Mouse (Mus musculus) bone marrow, adult 2 months (tissue): ENCODE measurements around the gene Calm2. TPM values are rescaled to one million over a fixed set of nuclear protein-coding genes. Genes with fewer than 3 reads are reported as not detected.

Experiments
- H3K27ac ChIP-seq: fragments of 200-500 bp; 2 replicates; pipeline ENCODE4 v1.5.1; 2012; ENCODE audit warnings: low read depth, mild to moderate bottlenecking, control low read depth, inconsistent platforms, low read length; ENCODE audit not compliant: control insufficient read depth, poor library complexity, insufficient read depth
- H3K4me1 ChIP-seq: fragments of 200-500 bp; 2 replicates; pipeline ENCODE4 v1.6.1; 2011; ENCODE audit warnings: low read length; ENCODE audit not compliant: control insufficient read depth, insufficient read depth
- H3K4me3 ChIP-seq: fragments of 200-500 bp; replicated peaks from 2 replicates; pipeline ENCODE3; 2011; ENCODE audit warnings: mild to moderate bottlenecking, low read depth, low read length, control low read depth; ENCODE audit not compliant: control insufficient read depth
- CTCF ChIP-seq: fragments of 200-500 bp; IDR thresholded peaks from 2 replicates; pipeline ENCODE4 v1.5.1; 2011; ENCODE audit warnings: low read length, control low read depth; ENCODE audit not compliant: control insufficient read depth, insufficient read depth
- POLR2A ChIP-seq: fragments of 200-500 bp; IDR thresholded peaks from 2 replicates; pipeline ENCODE4 v1.6.1; 2011; ENCODE audit warnings: low read depth, mild to moderate bottlenecking, control low read depth, low read length, borderline replicate concordance; ENCODE audit not compliant: control insufficient read depth
- WGBS: fragments of 180-500 bp; shearing (Covaris S2); methylation state at CpG from one replicate; pipeline ENCODE4 v1.1.7; 2018; 5-methylcytosine and 5-hydroxymethylcytosine counted together
- polyA plus RNA-seq: library from polyadenylated mRNA; stranded (reverse); fragments of >200 nt; gene quantifications from 2 replicates; pipeline ENCODE4 v1.2.4, GENCODE M21; 2011; ENCODE audit warnings: low replicate concordance; ENCODE audit not compliant: missing spikeins, insufficient read depth, insufficient read length

Calm2 gene
- 210 and 304 TPM in 2 replicates for polyA plus RNA-seq

DNA sequence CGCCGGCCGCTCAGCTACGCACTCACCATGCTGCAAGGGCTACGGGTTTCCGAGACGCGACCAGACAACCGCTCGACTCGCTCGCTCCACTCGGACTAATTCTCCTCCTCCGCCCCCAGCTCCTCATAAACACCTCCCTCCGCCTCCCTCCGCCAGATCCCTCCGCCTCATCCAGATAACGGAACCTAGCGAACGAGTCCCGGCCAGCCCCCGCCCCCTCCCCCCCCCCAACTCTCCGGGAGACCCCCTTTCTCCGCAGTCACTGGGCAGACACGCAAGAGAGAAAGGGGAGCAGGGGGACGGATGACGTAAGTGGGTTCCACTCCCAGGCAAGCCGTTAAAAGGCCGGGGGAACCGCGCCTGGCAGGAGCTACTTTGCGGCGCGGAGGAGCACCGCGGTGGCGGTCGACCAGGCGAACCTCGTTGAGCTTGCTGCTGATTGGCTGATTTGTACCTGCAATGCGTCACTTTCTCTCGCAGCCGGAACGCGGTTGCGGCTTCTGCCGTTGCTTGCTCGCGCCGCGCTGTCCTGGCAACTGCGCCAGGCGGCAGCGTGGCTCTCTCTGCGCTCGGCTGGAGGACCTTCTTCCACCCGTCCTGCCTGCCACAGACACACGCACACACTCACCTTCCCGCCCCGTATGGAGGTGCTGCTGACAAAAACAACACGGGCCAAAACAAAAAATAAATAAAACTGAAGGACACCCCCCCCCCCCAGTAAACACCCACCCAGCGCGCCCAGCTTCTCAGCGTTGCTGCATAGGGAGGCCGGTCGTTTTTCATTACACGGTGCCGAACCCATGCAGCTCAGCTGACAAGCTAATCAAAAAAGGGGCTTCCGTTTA is at the start of gene Calm2:
Calm2 (minus strand) TSS at position 169 of the 845 bp plus-strand sequence.
- H3K27ac ChIP-seq = peak within 1 kb of the TSS; percentile 97
- under 1% methylated on average over 69 of the region's 69 CpGs for WGBS
- H3K4me1 ChIP-seq = peaks cover 3% of the 10 kb centered on the region; the same call in 1 of the 2 replicates
- peak within 1 kb of the TSS; percentile 59 for H3K4me3 ChIP-seq
- TF ChIP-seq POLR2A = peak; percentile 100
- TF ChIP-seq CTCF = peak; percentile 19; the same call in 1 of the 2 replicates

DNA sequence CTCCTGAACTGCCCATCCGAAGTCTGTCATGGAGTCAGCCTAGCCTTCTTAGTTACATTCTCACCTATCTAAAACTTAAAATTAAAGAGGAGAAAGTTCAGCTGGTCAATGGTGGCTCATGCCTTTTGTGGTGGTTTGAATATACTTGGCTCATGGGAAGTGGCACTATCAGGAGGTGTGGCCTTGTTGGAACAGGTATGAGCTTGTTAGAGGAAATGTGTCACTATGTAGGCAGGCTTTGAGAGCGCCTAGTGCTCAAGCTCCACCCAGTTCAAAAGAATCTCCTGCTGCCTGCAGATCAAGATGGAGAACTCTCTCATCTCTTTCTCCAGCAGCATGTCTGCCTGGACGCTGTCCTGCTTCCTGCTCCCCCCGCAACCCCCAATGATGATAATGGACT is 48.8 kb upstream of the Calm2 start:
- no peaks in the 10 kb centered on the region for H3K4me1 ChIP-seq
- TF ChIP-seq POLR2A = no peak
- no peak for TF ChIP-seq CTCF
- no peak overlapping the region for H3K27ac ChIP-seq
- WGBS = 80% methylated on average over 4 of the region's 4 CpGs
- H3K4me3 ChIP-seq = no peak overlapping the region

DNA sequence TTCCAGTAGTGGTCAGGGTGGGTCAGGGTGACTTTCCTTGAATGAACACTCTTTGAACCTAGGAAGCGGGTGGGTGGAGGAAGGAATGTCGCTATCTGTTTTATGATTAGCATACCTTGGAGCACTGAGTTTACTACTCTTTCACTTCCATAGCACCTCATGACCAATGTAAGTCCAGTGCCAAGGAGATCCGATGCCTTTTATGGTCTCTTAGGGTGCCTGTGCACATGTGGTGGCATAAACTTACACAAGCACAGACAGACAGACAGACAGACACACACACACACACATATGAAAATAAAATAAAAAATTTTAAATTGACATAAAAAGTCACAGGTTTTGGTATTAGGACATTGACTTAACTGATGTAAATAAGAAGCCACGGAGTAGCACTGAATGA is 47.6 kb upstream of the Calm2 start:
- Histone ChIP-seq H3K27ac (no peak overlapping the region), H3K4me3 (no peak overlapping the region), H3K4me1 (no peaks in the 10 kb centered on the region)
- no peak for TF ChIP-seq CTCF
- TF ChIP-seq POLR2A = no peak
- WGBS = 90% methylated on average over 4 of the region's 4 CpGs

DNA sequence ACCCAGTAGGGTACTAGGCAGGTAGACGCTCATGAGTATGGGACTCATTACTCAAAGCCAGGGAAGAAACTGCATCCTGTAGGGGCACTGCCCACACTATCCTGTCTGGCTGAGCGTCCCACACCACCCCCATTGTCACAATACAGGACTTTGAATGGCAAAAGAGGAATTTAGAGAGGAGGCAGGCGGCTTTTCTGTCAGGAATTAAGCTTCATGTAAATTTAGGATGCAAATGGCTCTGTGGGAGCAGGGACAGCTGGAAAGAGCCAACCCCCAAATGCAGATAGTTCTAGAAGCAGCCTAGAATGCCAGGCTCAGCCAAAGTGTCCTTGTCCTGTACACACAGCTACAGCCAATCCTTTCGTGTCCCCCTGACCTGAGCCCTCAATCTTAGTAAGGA is 45.6 kb upstream of the Calm2 start:
- Histone ChIP-seq H3K4me3 (no peak overlapping the region), H3K4me1 (no peaks in the 10 kb centered on the region), H3K27ac (no peak overlapping the region)
- 81% methylated on average over 4 of the region's 4 CpGs for WGBS
- TF ChIP-seq CTCF (no peak), POLR2A (no peak)

DNA sequence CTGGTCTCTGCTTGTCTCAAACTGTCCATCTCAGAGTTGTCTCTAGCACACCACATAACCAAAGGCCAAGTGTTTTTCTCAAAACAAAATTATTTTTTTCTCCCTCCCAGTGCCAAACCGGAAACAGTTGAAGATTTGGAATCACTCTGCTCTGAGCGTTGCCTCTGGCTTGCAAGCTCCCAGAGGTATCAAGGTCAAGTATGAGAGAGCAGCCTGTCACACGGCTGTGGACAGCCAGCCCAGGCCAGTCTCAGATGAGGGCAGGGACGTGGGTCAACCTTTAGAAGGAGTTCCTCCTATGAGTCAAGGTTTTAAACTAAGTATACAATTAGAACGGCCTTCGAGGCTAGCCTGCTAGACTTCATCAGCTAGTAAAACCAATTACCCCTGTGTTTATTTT is 43.6 kb upstream of the Calm2 start:
- 75% methylated on average over 6 of the region's 6 CpGs for WGBS
- Histone ChIP-seq H3K27ac (no peak overlapping the region), H3K4me1 (no peaks in the 10 kb centered on the region), H3K4me3 (no peak overlapping the region)
- TF ChIP-seq CTCF (no peak), POLR2A (no peak)

DNA sequence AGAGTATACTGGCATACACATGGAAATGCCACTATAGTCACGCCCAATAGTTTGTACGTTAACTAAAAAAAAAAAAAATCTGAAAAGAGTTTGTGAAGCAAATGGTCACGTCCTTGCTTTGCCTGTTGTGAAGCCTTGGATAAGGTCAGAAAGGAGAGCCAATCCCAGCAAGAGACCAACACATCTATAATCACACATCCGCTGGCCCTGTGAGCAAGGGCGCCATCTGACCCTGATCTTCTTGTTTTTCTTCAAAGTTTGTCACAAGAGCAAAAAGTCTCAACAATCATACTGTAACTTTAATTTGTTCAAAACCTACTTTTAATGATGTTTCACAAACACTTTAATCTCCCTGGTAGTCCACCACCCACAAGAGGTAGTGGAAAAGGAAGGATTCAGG is 39.0 kb upstream of the Calm2 start:
- H3K4me1 ChIP-seq = no peaks in the 10 kb centered on the region
- no peak overlapping the region for H3K4me3 ChIP-seq
- 89% methylated on average over 5 of the region's 5 CpGs for WGBS
- TF ChIP-seq CTCF = no peak
- no peak for TF ChIP-seq POLR2A
- no peak overlapping the region for H3K27ac ChIP-seq

DNA sequence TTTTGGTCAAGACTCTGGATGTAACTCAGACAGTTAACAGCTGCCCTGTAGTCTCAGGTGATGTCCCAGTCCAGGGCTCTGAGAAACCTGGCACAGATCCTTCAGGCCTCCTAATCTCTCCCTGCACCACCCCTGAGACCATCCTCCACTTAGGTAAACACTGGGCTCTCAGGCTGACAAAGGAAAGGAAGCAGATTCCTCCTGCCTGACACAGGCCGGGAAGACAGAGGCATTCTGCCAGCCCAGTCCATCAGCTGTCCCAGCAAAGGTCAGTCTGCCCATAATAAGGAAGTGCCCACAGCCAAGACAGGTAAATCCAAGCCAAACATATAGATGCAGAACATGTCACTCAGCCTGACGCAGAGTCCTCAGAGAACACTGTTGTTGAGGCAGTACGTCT is 36.1 kb upstream of the Calm2 start:
- Histone ChIP-seq H3K27ac (no peak overlapping the region), H3K4me1 (no peaks in the 10 kb centered on the region), H3K4me3 (no peak overlapping the region)
- WGBS = 82% methylated on average over 3 of the region's 3 CpGs
- no peak for TF ChIP-seq POLR2A
- TF ChIP-seq CTCF = no peak

DNA sequence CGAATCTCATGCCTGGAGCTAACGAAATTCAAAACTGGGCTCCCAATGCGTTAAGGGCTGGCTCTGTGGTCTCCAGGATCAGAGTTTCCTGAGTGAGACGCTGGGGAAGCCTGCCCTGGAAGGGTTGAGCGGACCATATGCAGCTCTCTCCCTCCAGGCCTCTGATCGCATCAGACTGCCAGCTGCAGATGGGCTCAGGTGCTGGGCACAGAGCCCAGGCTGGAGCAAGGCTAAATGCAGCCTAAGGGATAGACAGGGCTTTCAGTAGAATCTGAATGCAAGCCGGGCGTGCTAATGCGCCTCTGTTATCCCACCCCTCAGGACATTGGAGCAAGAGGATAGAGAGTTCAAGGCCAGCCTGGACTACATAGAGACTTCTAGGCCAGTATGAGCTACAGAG is 31.8 kb upstream of the Calm2 start:
- TF ChIP-seq POLR2A (no peak), CTCF (no peak)
- Histone ChIP-seq H3K4me1 (no peaks in the 10 kb centered on the region), H3K4me3 (no peak overlapping the region), H3K27ac (no peak overlapping the region)
- WGBS = 78% methylated on average over 9 of the region's 9 CpGs
